Mouse (Mus musculus) activated CD4-positive, CD25-positive, alpha-beta regulatory T cell (primary cell): ENCODE measurements around the gene Actc1. TPM values are rescaled to one million over a fixed set of nuclear protein-coding genes. Genes with fewer than 3 reads are reported as not detected.

Experiments used
- polyA plus RNA-seq, 2 experiments: library from polyadenylated mRNA; unstranded; fragments of 100-300 nt; shearing (Covaris generic); gene quantifications; one replicate each; pipeline ENCODE4 v1.2.1; 2017

Actc1 gene
- under 1 TPM in 1 of 2 experiments, not detected in 1; 0.86 TPM for polyA plus RNA-seq

DNA sequence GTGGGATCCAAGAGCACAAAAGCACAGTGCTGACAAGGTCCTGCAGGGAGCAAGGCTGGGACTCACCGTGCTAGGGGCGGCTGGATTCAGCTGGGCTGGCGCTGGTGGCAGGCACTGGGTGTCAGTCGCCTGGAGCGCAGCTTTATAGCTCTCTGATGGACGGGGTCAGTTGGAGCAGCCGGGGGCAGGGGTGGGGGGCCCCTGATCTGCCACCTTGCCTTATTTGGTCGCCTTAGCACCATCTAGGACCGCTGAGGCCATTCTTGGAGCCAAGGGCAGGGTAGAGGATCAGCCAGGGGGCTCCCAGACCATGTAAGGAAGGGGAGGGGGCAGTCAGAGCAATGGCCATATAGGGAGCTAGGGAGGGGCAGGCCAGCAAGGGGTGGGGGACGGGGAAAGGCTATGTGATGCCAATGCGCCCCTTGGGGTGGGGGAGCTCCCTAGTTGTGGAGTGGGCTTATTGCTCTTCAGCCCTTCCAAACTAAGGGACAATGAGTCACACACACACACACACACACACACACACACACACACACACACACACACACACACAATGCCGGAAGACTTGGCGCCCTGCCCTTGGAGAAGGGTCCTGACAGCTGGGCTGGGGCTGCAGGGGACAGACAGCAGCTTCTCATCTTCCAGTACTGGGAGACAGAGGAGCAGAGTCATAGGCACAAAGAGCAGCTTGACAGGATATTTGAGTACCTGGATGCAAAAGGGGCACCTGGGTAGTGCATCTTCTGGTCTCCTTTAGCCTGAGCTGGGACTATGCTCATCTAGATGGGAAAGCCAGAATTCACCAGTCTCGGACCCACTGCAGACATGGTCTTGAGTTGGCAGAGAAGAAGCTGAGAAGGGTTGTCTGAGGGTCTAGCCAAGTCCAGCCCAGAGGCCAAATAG is at the start of gene Actc1:
Actc1 (minus strand) TSS at position 853 of the 903 bp plus-strand sequence.

DNA sequence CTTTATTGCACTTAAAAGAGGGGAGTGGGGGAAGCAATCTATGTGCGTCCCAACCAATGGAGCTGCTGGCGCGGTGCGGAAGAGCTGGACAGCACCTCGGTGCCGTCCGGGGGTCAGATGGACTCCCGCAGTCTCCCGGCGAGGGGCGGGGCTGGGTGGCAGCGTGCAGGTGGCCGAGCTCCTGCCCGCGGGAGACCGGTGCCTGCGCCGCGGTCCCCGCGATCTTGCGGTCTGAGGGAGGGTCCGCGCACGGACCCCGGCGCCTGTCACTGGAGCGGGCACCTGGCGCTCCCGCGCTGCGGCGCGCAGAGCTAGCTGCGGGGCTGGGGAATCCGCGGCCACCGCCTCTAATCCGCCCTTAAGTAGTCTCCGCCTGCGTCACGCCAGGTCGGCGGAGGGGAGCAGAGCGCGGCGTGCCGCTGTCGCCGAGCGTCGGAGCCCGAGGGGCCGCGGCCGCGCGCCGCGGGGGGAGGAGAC is 40.0 kb downstream of the Actc1 start, which contains the start of gene Gjd2:
Gjd2 (minus strand) TSS at position 325 of the 477 bp plus-strand sequence.

Other genes with a start within 250 kb of the Actc1 start
- gene Scg5, start 224.4 kb downstream of the Actc1 start, polyA plus RNA-seq, result 1 to 10 TPM; 1.2 to 9.5 TPM
- gene Arhgap11a, start 204.9 kb downstream of the Actc1 start, polyA plus RNA-seq, result 10 to 100 TPM in 1 of 2 experiments, 1 to 10 TPM in 1; 8.1 to 10.3 TPM
- gene Gjd2, start 39.9 kb downstream of the Actc1 start, polyA plus RNA-seq, result not detected
- gene Aqr, start 133.5 kb upstream of the Actc1 start, polyA plus RNA-seq, result 10 to 100 TPM; 56.3 to 63.4 TPM
- gene Zfp770, start 147.9 kb upstream of the Actc1 start, polyA plus RNA-seq, result 1 to 10 TPM; 1.9 to 3.4 TPM